16 mouse cellular contexts compared by ENCODE assay signal in genomic region chrX:16656511-16656910, GRCm38 (mm10). TPM values are rescaled to one million over a fixed set of nuclear protein-coding genes. Genes with fewer than 3 reads are reported as not detected.
DNase-seq lines count a peak whose midpoint lies in the region; ATAC-seq lines count a peak whose summit lies in the region.
"Had no signal": no experiment of that assay in that cellular context is flagged by ENCODE, and none has a peak within 500 bp of the region (broad histone marks: within the 10 kb centered on the region; RNA-seq: fewer than 3 reads in every experiment).

No protein-coding gene starts in this region.

- DNase-seq in embryo, embryonic 10 days (ENCODE audit: low spot score), result peak; percentile 8
- no peak for DNase-seq in embryo, embryonic 9.5 days (ENCODE audit: extremely low spot score)
- no peak for DNase-seq in kidney, adult 11 months
- DNase-seq in adipocyte (ENCODE audit: low spot score), result peak; percentile 47
- peak; percentile 45 for DNase-seq in kidney, postnatal 14 days
- DNase-seq in cerebellum, adult 8-10 months, result no peak
- DNase-seq: cerebellum, postnatal 25 days; liver, embryonic 13.5 days; right cerebral cortex, postnatal 14 days; thymus, adult 18-20 months had no signal

- 32% methylated on average over 2 of the region's 2 CpGs for WGBS in kidney, embryonic 15.5 days

- H3K4me2 ChIP-seq in kidney, embryonic 15.5 days, result no peak overlapping the region
- H3K4me2 ChIP-seq: heart, embryonic 13.5 days; liver, embryonic 13.5 days had no signal

- H3K9me3 ChIP-seq in kidney, embryonic 15.5 days (replicated peaks), result no peaks in the 10 kb centered on the region
- H3K9me3 ChIP-seq: heart, embryonic 13.5 days; liver, embryonic 13.5 days had no signal

- no peak overlapping the region for H3K9ac ChIP-seq in kidney, embryonic 15.5 days
- H3K9ac ChIP-seq: heart, embryonic 13.5 days; liver, embryonic 13.5 days had no signal

- no peak overlapping the region for H3K4me3 ChIP-seq in kidney, embryonic 15.5 days (replicated peaks)
- H3K4me3 ChIP-seq: erythroblast, embryonic 14.5 days; heart, embryonic 13.5 days; liver, embryonic 13.5 days; myocyte had no signal

- no peaks in the 10 kb centered on the region for H3K36me3 ChIP-seq in kidney, embryonic 15.5 days
- H3K36me3 ChIP-seq: heart, embryonic 13.5 days; liver, embryonic 13.5 days had no signal

- H3K27me3 ChIP-seq in kidney, embryonic 15.5 days, result no peaks in the 10 kb centered on the region
- H3K27me3 ChIP-seq: heart, embryonic 13.5 days; liver, embryonic 13.5 days had no signal

- no peak overlapping the region for H3K27ac ChIP-seq in kidney, embryonic 15.5 days
- H3K27ac ChIP-seq: heart, embryonic 13.5 days; liver, embryonic 13.5 days had no signal

- peak; percentile 54; the same call in 1 of the 2 replicates for ATAC-seq in kidney, embryonic 15.5 days (replicated peaks; ENCODE audit: low FRiP score)
- ATAC-seq in erythroblast, adult 5-6 weeks (replicated peaks; ENCODE audit: low FRiP score, poor library complexity, severe bottlenecking), result no peak
- ATAC-seq: hindbrain, embryonic 16.5 days had no signal

- H3K4me1 ChIP-seq in kidney, embryonic 15.5 days, result no peaks in the 10 kb centered on the region
- H3K4me1 ChIP-seq: heart, embryonic 13.5 days; liver, embryonic 13.5 days had no signal

RNA-seq across cellular contexts. Expression of gene Maoa, which starts 37.0 kb away (rescaled TPM):
- polyA plus RNA-seq in kidney, embryonic 15.5 days (2015; fragmentation: Nextera tagmentation; extraction: Ambion mirVana), result 17.2 and 19.1 TPM in 2 replicates
- 0.63 and 1.5 TPM in 2 replicates for total RNA-seq in erythroblast, adult 5-6 weeks (2015; ENCODE audit: low replicate concordance)
- total RNA-seq in erythroblast, adult 5-6 weeks (2017; ENCODE audit: low replicate concordance), result 0.28 and 0.85 TPM in 2 replicates

Comparison
In these comparisons a context has a peak if more than half of its experiments do, and no peak if none do; other contexts are left out.
1. DNase-seq: peak in embryo, embryonic 10 days (single experiment), adipocyte (single experiment) and kidney, postnatal 14 days (single experiment); none in embryo, embryonic 9.5 days (single experiment), kidney, adult 11 months (single experiment) and cerebellum, adult 8-10 months (single experiment).